Mouse (Mus musculus): ENCODE measurements around the gene Lasp1.

Lasp1 gene

GRCm38 (mm10) chr11:97797369-97798082, 1.3 kb upstream of the Lasp1 start:
- no peak for DNase-seq

GRCm38 (mm10) chr11:97798083-97798435, 741 bp upstream of the Lasp1 start:
- no peak for DNase-seq

- DNase-seq: peak; percentile 90
Observed at GRCm38 (mm10) chr11:97799146-97799993, 570 bp downstream of the Lasp1 start.

GRCm38 (mm10) chr11:97799994-97800690, 1.3 kb downstream of the Lasp1 start:
- DNase-seq: peak; percentile 52

GRCm38 (mm10) chr11:97800691-97801408, 2.0 kb downstream of the Lasp1 start:
- DNase-seq: no peak

- peak; percentile 56 for DNase-seq
Observed at GRCm38 (mm10) chr11:97801409-97802193, 2.8 kb downstream of the Lasp1 start.

- no peak for DNase-seq
Observed at GRCm38 (mm10) chr11:97802194-97802470, 3.3 kb downstream of the Lasp1 start.

GRCm38 (mm10) chr11:97802495-97802894, 3.7 kb downstream of the Lasp1 start:
- no peak for DNase-seq

GRCm38 (mm10) chr11:97803847-97804246, 5.0 kb downstream of the Lasp1 start:
- no peak for DNase-seq

- no peak for DNase-seq
Observed at GRCm38 (mm10) chr11:97804841-97805661, 6.3 kb downstream of the Lasp1 start.

- DNase-seq: no peak
Observed at GRCm38 (mm10) chr11:97805662-97806612, 7.1 kb downstream of the Lasp1 start.

- no peak for DNase-seq
Observed at GRCm38 (mm10) chr11:97806613-97806964, 7.8 kb downstream of the Lasp1 start.

- no peak for DNase-seq
Observed at GRCm38 (mm10) chr11:97807626-97808025, 8.8 kb downstream of the Lasp1 start.

GRCm38 (mm10) chr11:97808093-97808492, 9.3 kb downstream of the Lasp1 start:
- no peak for DNase-seq

- no peak for DNase-seq
Observed at GRCm38 (mm10) chr11:97808621-97809234, 9.9 kb downstream of the Lasp1 start.

- no peak for DNase-seq
Observed at GRCm38 (mm10) chr11:97809235-97810121, 10.7 kb downstream of the Lasp1 start.

GRCm38 (mm10) chr11:97810356-97810755, 11.6 kb downstream of the Lasp1 start:
- DNase-seq: no peak

GRCm38 (mm10) chr11:97810970-97811369, 12.2 kb downstream of the Lasp1 start:
- no peak for DNase-seq

Data from right cerebral cortex, adult 18-20 months (tissue).